Mouse (Mus musculus) gastrocnemius, adult 2 months (tissue): ENCODE data around the gene Ano1. TPM values are rescaled to one million over a fixed set of nuclear protein-coding genes. Genes with fewer than 3 reads are reported as not detected.

Experiments used
- DNase-seq: peaks from one replicate; pipeline ENCODE4 v3.0.0; 2022
- H3K27ac ChIP-seq: fragments of 200-600 bp; 2 replicates; pipeline ENCODE4 v1.8.1; 2022; ENCODE audit warnings: mild to moderate bottlenecking
- H3K4me3 ChIP-seq: fragments of 200-600 bp; 2 replicates; pipeline ENCODE4 v1.8.1; 2022; ENCODE audit warnings: mild to moderate bottlenecking, moderate library complexity
- CTCF ChIP-seq: fragments of 200-600 bp; IDR thresholded peaks from 2 replicates; pipeline ENCODE4 v1.8.1; 2022; ENCODE audit warnings: antibody characterized with exemption, mild to moderate bottlenecking, moderate library complexity
- intact Hi-C: fragments of 180-260 bp; cut with DNase I; formaldehyde crosslinking; loops from one replicate; pipeline ENCODE4 v1.15.1; 2025
- total RNA-seq, 2 experiments: library from RNA; stranded (reverse); gene quantifications; 2 replicates each; pipeline ENCODE4 v1.2.3; 2021

Gene Ano1
- total RNA-seq, 2 experiments from 2014 or later = 2.9 to 3.7 TPM

GRCm38 (mm10) chr7:144636000-144636399 lies 115.8 kb downstream of the Ano1 start:
- Histone ChIP-seq H3K27ac (peak overlapping the region; percentile 49), H3K4me3 (no peak overlapping the region)
- no peak for TF ChIP-seq CTCF
- intact Hi-C loops = no loop called here
- no peak for DNase-seq

GRCm38 (mm10) chr7:144634875-144635274 lies 116.9 kb downstream of the Ano1 start:
- peak; percentile 8; the same call in 1 of the 2 replicates for TF ChIP-seq CTCF
- Histone ChIP-seq H3K4me3 (no peak overlapping the region), H3K27ac (peak overlapping the region; percentile 49)
- intact Hi-C loops = no loop called here
- DNase-seq = no peak

DNA sequence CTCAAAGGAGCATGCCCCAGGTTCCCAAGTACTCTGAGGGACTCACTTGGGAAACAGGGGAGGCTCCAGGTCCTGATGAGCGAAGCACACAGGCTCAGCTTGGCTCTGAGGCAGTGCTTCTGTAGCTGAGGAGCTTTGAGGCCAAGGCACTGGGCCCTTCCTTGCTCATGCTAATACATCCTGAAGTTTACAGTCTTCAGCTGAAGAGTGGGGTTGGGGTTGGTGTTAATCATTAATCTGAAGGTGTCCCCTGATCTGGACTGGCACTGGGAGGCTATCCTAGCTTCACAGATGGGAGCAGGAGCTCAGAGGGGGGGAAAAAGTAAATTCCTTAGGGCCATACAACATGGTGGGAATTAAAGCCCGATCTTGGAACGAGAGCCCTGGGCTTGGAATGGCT lies 117.3 kb downstream of the Ano1 start:
- intact Hi-C loops = no loop called here
- no peak for TF ChIP-seq CTCF
- H3K27ac ChIP-seq = peak overlapping the region; percentile 43
- no peak overlapping the region for H3K4me3 ChIP-seq
- DNase-seq = no peak

DNA sequence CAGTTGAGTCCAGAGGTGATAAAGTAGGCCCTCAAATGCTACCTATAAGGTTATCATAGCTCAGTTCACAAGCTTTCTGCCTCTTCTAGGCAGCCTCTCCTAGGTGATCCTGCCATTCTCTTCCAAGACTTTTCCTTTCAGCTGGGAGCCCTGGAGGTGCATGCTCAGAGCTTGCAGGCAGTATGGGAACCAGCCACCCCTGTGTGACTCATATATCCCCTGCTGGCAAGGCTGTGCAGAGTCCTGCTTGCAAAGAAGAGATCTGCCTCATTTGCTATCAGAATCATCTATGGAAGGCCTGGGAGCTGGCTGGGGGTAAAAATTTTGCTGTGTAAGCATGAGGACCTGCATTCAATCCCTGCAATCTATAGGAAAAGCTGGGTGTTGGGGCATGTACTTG lies 119.5 kb downstream of the Ano1 start:
- intact Hi-C loops = no loop called here
- no peak for DNase-seq
- no peak for TF ChIP-seq CTCF
- Histone ChIP-seq H3K27ac (no peak overlapping the region), H3K4me3 (no peak overlapping the region)

DNA sequence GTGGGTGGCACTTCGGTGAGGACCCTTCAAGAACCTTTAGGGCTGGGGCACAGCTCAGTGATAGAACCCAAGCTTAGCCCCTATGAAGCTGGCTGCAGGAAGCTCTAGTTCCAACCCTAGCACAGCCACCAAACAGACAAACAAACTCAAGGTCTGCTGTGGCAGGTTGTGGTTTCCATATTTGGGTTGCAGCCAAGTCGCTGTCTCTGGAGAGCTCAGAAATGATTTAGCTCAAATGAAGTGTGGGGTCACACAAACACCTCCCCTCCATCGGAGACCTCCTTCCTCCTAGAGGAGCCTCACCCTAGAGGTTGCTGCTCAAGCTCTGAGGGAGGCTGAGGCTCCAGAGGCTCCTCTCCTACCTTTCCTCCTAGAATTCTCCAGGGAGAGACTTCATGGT lies 121.2 kb downstream of the Ano1 start:
- H3K27ac ChIP-seq = no peak overlapping the region
- no peak overlapping the region for H3K4me3 ChIP-seq
- DNase-seq = no peak
- TF ChIP-seq CTCF = no peak
- intact Hi-C loops = no loop called here

GRCm38 (mm10) chr7:144628334-144628915 lies 123.3 kb downstream of the Ano1 start:
- no peak for DNase-seq
- TF ChIP-seq CTCF = no peak
- H3K27ac ChIP-seq = no peak overlapping the region
- no peak overlapping the region for H3K4me3 ChIP-seq
- intact Hi-C loops = no loop called here

GRCm38 (mm10) chr7:144627606-144628333 lies 124.0 kb downstream of the Ano1 start:
- no peak overlapping the region for H3K4me3 ChIP-seq
- no peak for TF ChIP-seq CTCF
- intact Hi-C loops = no loop called here
- DNase-seq = no peak
- H3K27ac ChIP-seq = no peak overlapping the region

GRCm38 (mm10) chr7:144626042-144626441 lies 125.7 kb downstream of the Ano1 start:
- no peak for TF ChIP-seq CTCF
- Histone ChIP-seq H3K4me3 (no peak overlapping the region), H3K27ac (no peak overlapping the region)
- intact Hi-C loops = no loop called here
- DNase-seq = no peak

- peak; percentile 42 for DNase-seq
- no peak for TF ChIP-seq CTCF
- Histone ChIP-seq H3K4me3 (no peak overlapping the region), H3K27ac (0 out of 2 replicates have a peak overlapping the region, but pooled peaks have one; percentile 2)
- intact Hi-C loops = no loop called here
Measured at GRCm38 (mm10) chr7:144620721-144621681, 130.8 kb downstream of the Ano1 start.

DNA sequence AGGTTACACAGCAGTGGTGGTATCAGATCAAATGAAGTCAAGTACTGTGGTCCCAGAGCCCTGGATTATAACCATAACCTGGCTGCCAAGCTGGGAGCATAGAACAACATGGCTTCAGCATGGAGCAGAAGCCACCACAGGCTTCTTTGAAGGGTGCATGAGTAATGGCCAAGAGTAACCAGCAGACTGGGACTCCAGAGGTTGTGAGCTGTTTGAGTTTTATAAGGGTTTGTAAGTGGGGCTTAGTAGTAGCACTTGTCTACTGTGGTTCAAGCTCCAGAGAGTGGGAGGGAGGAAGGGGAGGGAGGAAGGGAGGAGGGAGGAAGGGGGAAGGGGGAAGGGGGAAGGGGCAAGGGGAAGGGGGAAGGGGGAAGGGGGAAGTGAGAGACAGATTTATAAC lies 131.5 kb downstream of the Ano1 start:
- Histone ChIP-seq H3K27ac (no peak overlapping the region), H3K4me3 (no peak overlapping the region)
- TF ChIP-seq CTCF = no peak
- intact Hi-C loops = no loop called here
- no peak for DNase-seq

- no peak for DNase-seq
- no peak for TF ChIP-seq CTCF
- no peak overlapping the region for H3K27ac ChIP-seq
- intact Hi-C loops = no loop called here
- no peak overlapping the region for H3K4me3 ChIP-seq
Measured at GRCm38 (mm10) chr7:144615343-144615742, 136.4 kb downstream of the Ano1 start.

- DNase-seq = no peak
- intact Hi-C loops = no loop called here
- Histone ChIP-seq H3K4me3 (no peak overlapping the region), H3K27ac (no peak overlapping the region)
- no peak for TF ChIP-seq CTCF
Measured at GRCm38 (mm10) chr7:144612829-144613228, 138.9 kb downstream of the Ano1 start.

DNA sequence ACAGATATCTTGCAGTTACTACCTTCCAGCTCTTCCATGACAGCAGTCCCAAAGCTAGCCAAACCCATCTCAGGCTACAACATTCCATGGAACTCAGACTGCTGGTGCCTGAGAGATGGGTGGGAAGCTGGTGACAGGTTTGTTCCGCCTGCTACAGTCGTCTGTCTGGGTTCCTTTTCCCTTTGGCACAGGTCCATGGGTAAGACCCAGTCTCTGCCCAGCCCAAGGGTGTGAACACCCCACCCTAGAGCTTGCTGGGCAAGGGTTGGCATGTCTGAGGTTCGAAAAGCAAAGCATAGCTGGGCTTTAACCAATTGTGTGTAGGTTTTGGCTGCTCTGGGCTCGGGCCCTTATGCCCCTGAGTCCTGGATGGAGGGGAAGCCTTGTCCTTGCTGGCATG lies 139.4 kb downstream of the Ano1 start:
- no peak for DNase-seq
- Histone ChIP-seq H3K4me3 (no peak overlapping the region), H3K27ac (no peak overlapping the region)
- intact Hi-C loops = no loop called here
- no peak for TF ChIP-seq CTCF
